Mouse (Mus musculus) bone marrow macrophage, adult 2 months (primary cell): ENCODE measurements around the gene Ffar1.

Source experiments
- CTCF ChIP-seq: IDR thresholded peaks from 2 replicates; pipeline ENCODE4 v1.5.1; 2012; ENCODE audit warnings: low read depth, mild to moderate bottlenecking, low read length, moderate library complexity
- POLR2A ChIP-seq: IDR thresholded peaks from 2 replicates; pipeline ENCODE4 v1.6.1; 2012; ENCODE audit warnings: mild to moderate bottlenecking, low read depth, low read length, borderline replicate concordance

GRCm38 (mm10) chr7:30820131-30820530, 41.2 kb downstream of the Ffar1 start:
- TF ChIP-seq CTCF: no peak
- no peak for TF ChIP-seq POLR2A
